Mouse (Mus musculus): Measurements from ENCODE around the gene Ubtd1. TPM values are rescaled to one million over a fixed set of nuclear protein-coding genes. Genes with fewer than 3 reads are reported as not detected.

The Ubtd1 gene
- polyA plus RNA-seq, 1 experiment: 10.8 TPM

GRCm38 (mm10) chr19:42011123-42011522 lies 29.6 kb downstream of the Ubtd1 start:
- Histone ChIP-seq H3K4me1 (ENCODE audit: control insufficient read depth, insufficient read depth, insufficient read length, low read length) (no peaks in the 10 kb centered on the region), H3K4me3 (ENCODE audit: low read depth, low read length) (no peak overlapping the region), H3K27me3 (ENCODE audit: control insufficient read depth, insufficient read depth, low read length) (no peaks in the 10 kb centered on the region), H3K27ac (ENCODE audit: insufficient read depth, low read depth, low read length) (no peak overlapping the region), H3K36me3 (ENCODE audit: control insufficient read depth, insufficient read depth, low read length) (no peaks in the 10 kb centered on the region)
- TF ChIP-seq POLR2A (IDR thresholded peaks at IDR 0.05; ENCODE audit: low read depth, low read length) (no peak), CTCF (IDR thresholded peaks at IDR 0.05; ENCODE audit: extremely low read depth, insufficient read length, insufficient replicate concordance, low read depth, low read length) (no peak)
- WGBS: 88% methylated on average over 7 of the region's 7 CpGs

GRCm38 (mm10) chr19:42014231-42014825 lies 32.8 kb downstream of the Ubtd1 start:
- TF ChIP-seq CTCF (IDR thresholded peaks at IDR 0.05; ENCODE audit: extremely low read depth, insufficient read length, insufficient replicate concordance, low read depth, low read length) (no peak), POLR2A (IDR thresholded peaks at IDR 0.05; ENCODE audit: low read depth, low read length) (no peak)

GRCm38 (mm10) chr19:42015001-42015400 lies 33.4 kb downstream of the Ubtd1 start:
- H3K4me1 ChIP-seq (ENCODE audit: control insufficient read depth, insufficient read depth, insufficient read length, low read length): 0 out of 2 replicates have a peak, but pooled peaks cover 2% of the 10 kb centered on the region
- 86% methylated on average over 6 of the region's 6 CpGs for WGBS
- no peaks in the 10 kb centered on the region for H3K36me3 ChIP-seq (ENCODE audit: control insufficient read depth, insufficient read depth, low read length)
- H3K27me3 ChIP-seq (ENCODE audit: control insufficient read depth, insufficient read depth, low read length): no peaks in the 10 kb centered on the region
- H3K4me3 ChIP-seq (ENCODE audit: low read depth, low read length): no peak overlapping the region
- TF ChIP-seq POLR2A (IDR thresholded peaks at IDR 0.05; ENCODE audit: low read depth, low read length) (no peak), CTCF (IDR thresholded peaks at IDR 0.05; ENCODE audit: extremely low read depth, insufficient read length, insufficient replicate concordance, low read depth, low read length) (no peak)
- H3K27ac ChIP-seq (ENCODE audit: insufficient read depth, low read depth, low read length): no peak overlapping the region

More at GRCm38 (mm10) chr19:42014231-42014825, 32.8 kb downstream of the Ubtd1 start:
- no peak overlapping the region for H3K4me3 ChIP-seq (ENCODE audit: low read depth, low read length)
- 86% methylated on average over 3 of the region's 3 CpGs for WGBS
- H3K27ac ChIP-seq (ENCODE audit: insufficient read depth, low read depth, low read length): no peak overlapping the region
- no peaks in the 10 kb centered on the region for H3K36me3 ChIP-seq (ENCODE audit: control insufficient read depth, insufficient read depth, low read length)
- no peaks in the 10 kb centered on the region for H3K27me3 ChIP-seq (ENCODE audit: control insufficient read depth, insufficient read depth, low read length)
- 0 out of 2 replicates have a peak, but pooled peaks cover 2% of the 10 kb centered on the region for H3K4me1 ChIP-seq (ENCODE audit: control insufficient read depth, insufficient read depth, insufficient read length, low read length)

- Histone ChIP-seq H3K27ac (ENCODE audit: insufficient read depth, low read depth, low read length) (no peak overlapping the region), H3K4me3 (ENCODE audit: low read depth, low read length) (no peak overlapping the region)
- TF ChIP-seq CTCF (IDR thresholded peaks at IDR 0.05; ENCODE audit: extremely low read depth, insufficient read length, insufficient replicate concordance, low read depth, low read length) (no peak), POLR2A (IDR thresholded peaks at IDR 0.05; ENCODE audit: low read depth, low read length) (no peak)
Observed at GRCm38 (mm10) chr19:42016251-42016650, 34.7 kb downstream of the Ubtd1 start.

GRCm38 (mm10) chr19:42016840-42017239 lies 35.3 kb downstream of the Ubtd1 start:
- peaks cover 2% of the 10 kb centered on the region; the same call in 1 of the 2 replicates for H3K4me1 ChIP-seq (ENCODE audit: control insufficient read depth, insufficient read depth, insufficient read length, low read length)
- H3K27me3 ChIP-seq (ENCODE audit: control insufficient read depth, insufficient read depth, low read length): no peaks in the 10 kb centered on the region
- no peak overlapping the region for H3K4me3 ChIP-seq (ENCODE audit: low read depth, low read length)
- WGBS: 72% methylated on average over 5 of the region's 5 CpGs
- H3K36me3 ChIP-seq (ENCODE audit: control insufficient read depth, insufficient read depth, low read length): no peaks in the 10 kb centered on the region
- TF ChIP-seq POLR2A (IDR thresholded peaks at IDR 0.05; ENCODE audit: low read depth, low read length) (no peak), CTCF (IDR thresholded peaks at IDR 0.05; ENCODE audit: extremely low read depth, insufficient read length, insufficient replicate concordance, low read depth, low read length) (no peak)
- H3K27ac ChIP-seq (ENCODE audit: insufficient read depth, low read depth, low read length): 0 out of 2 replicates have a peak overlapping the region, but pooled peaks have one; percentile 70

More at GRCm38 (mm10) chr19:42016251-42016650, 34.7 kb downstream of the Ubtd1 start:
- Histone ChIP-seq H3K27me3 (ENCODE audit: control insufficient read depth, insufficient read depth, low read length) (no peaks in the 10 kb centered on the region), H3K4me1 (ENCODE audit: control insufficient read depth, insufficient read depth, insufficient read length, low read length) (0 out of 2 replicates have a peak, but pooled peaks cover 2% of the 10 kb centered on the region), H3K36me3 (ENCODE audit: control insufficient read depth, insufficient read depth, low read length) (no peaks in the 10 kb centered on the region)
- WGBS: 87% methylated on average over 4 of the region's 4 CpGs

GRCm38 (mm10) chr19:42017399-42018247 lies 36.1 kb downstream of the Ubtd1 start:
- Histone ChIP-seq H3K4me1 (ENCODE audit: control insufficient read depth, insufficient read depth, insufficient read length, low read length) (peaks cover 2% of the 10 kb centered on the region; the same call in 1 of the 2 replicates), H3K36me3 (ENCODE audit: control insufficient read depth, insufficient read depth, low read length) (no peaks in the 10 kb centered on the region), H3K27ac (ENCODE audit: insufficient read depth, low read depth, low read length) (peak overlapping the region; percentile 70), H3K4me3 (ENCODE audit: low read depth, low read length) (no peak overlapping the region), H3K27me3 (ENCODE audit: control insufficient read depth, insufficient read depth, low read length) (no peaks in the 10 kb centered on the region)
- 58% methylated on average over 8 of the region's 8 CpGs for WGBS
- no peak for TF ChIP-seq POLR2A (IDR thresholded peaks at IDR 0.05; ENCODE audit: low read depth, low read length)
- TF ChIP-seq CTCF (IDR thresholded peaks at IDR 0.05; ENCODE audit: extremely low read depth, insufficient read length, insufficient replicate concordance, low read depth, low read length): no peak

GRCm38 (mm10) chr19:42019011-42019522 lies 37.5 kb downstream of the Ubtd1 start:
- Histone ChIP-seq H3K4me3 (ENCODE audit: low read depth, low read length) (no peak overlapping the region), H3K4me1 (ENCODE audit: control insufficient read depth, insufficient read depth, insufficient read length, low read length) (peaks cover 2% of the 10 kb centered on the region; the same call in 1 of the 2 replicates), H3K36me3 (ENCODE audit: control insufficient read depth, insufficient read depth, low read length) (no peaks in the 10 kb centered on the region), H3K27me3 (ENCODE audit: control insufficient read depth, insufficient read depth, low read length) (no peaks in the 10 kb centered on the region), H3K27ac (ENCODE audit: insufficient read depth, low read depth, low read length) (no peak overlapping the region)
- 65% methylated on average over 4 of the region's 4 CpGs for WGBS
- no peak for TF ChIP-seq CTCF (IDR thresholded peaks at IDR 0.05; ENCODE audit: extremely low read depth, insufficient read length, insufficient replicate concordance, low read depth, low read length)
- TF ChIP-seq POLR2A (IDR thresholded peaks at IDR 0.05; ENCODE audit: low read depth, low read length): no peak

All from small intestine, adult 2 months (tissue).